Mouse (Mus musculus) thymus, postnatal 36 days (tissue): ENCODE results near the gene Ywhae.
A peak's percentile ranks its signal among the peaks of the same experiment; 100 is the strongest.
"Not testable (repeated sequence)": the region's sequence is repeated elsewhere in the genome, so short reads cannot be mapped to it uniquely, and the experiment has no call there.

Source experiments
- DNase-seq, 2 experiments: peaks; one replicate each; pipeline ENCODE4 v3.0.0; 2022; ENCODE audit warnings: mixed read lengths in 2 of 2

Ywhae gene

GRCm38 (mm10) chr11:75732434-75733226 is at the start of gene Ywhae:
Gene Ywhae, plus strand, starts transcription at chr11:75732869.
- peak; percentile 88 to 89 for DNase-seq

GRCm38 (mm10) chr11:75684462-75684861 is 48.2 kb upstream of the Ywhae start:
- DNase-seq, result no peak

- no peak for DNase-seq
Observed at GRCm38 (mm10) chr11:75684956-75685355, 47.7 kb upstream of the Ywhae start.

- no peak for DNase-seq
Observed at GRCm38 (mm10) chr11:75687343-75687993, 45.2 kb upstream of the Ywhae start.

- no peak for DNase-seq
Observed at GRCm38 (mm10) chr11:75688132-75688531, 44.5 kb upstream of the Ywhae start.

GRCm38 (mm10) chr11:75689977-75690376 is 42.7 kb upstream of the Ywhae start:
- no peak for DNase-seq

GRCm38 (mm10) chr11:75691047-75691446 is 41.6 kb upstream of the Ywhae start:
- no peak for DNase-seq

GRCm38 (mm10) chr11:75693570-75693969 is 39.1 kb upstream of the Ywhae start:
- no peak for DNase-seq

- not testable (repeated sequence) for DNase-seq
Observed at GRCm38 (mm10) chr11:75697464-75697863, 35.2 kb upstream of the Ywhae start.

- no peak for DNase-seq
Observed at GRCm38 (mm10) chr11:75700557-75700956, 32.1 kb upstream of the Ywhae start.

GRCm38 (mm10) chr11:75702761-75703160 is 29.9 kb upstream of the Ywhae start:
- DNase-seq, result no peak

GRCm38 (mm10) chr11:75703748-75704147 is 28.9 kb upstream of the Ywhae start:
- no peak for DNase-seq

GRCm38 (mm10) chr11:75713949-75714348 is 18.7 kb upstream of the Ywhae start:
- DNase-seq, result no peak

- DNase-seq, result no peak
Observed at GRCm38 (mm10) chr11:75715556-75715955, 17.1 kb upstream of the Ywhae start.

- no peak for DNase-seq
Observed at GRCm38 (mm10) chr11:75716661-75717325, 15.9 kb upstream of the Ywhae start.

- no peak for DNase-seq
Observed at GRCm38 (mm10) chr11:75722339-75722738, 10.3 kb upstream of the Ywhae start.

GRCm38 (mm10) chr11:75727168-75727567 is 5.5 kb upstream of the Ywhae start:
- no peak for DNase-seq

- DNase-seq, result not testable (repeated sequence)
Observed at GRCm38 (mm10) chr11:75727659-75728058, 5.0 kb upstream of the Ywhae start.

- DNase-seq, result peak; percentile 76 to 82
Observed at GRCm38 (mm10) chr11:75733227-75733940, 715 bp downstream of the Ywhae start.

GRCm38 (mm10) chr11:75735462-75736252 is 3.0 kb downstream of the Ywhae start:
- DNase-seq, result no peak

GRCm38 (mm10) chr11:75736978-75737377 is 4.3 kb downstream of the Ywhae start:
- no peak for DNase-seq

- no peak for DNase-seq
Observed at GRCm38 (mm10) chr11:75737806-75738476, 5.3 kb downstream of the Ywhae start.
